Mouse (Mus musculus) stomach, embryonic 14.5 days (tissue): ENCODE measurements around the gene Adssl1. TPM values are rescaled to one million over a fixed set of nuclear protein-coding genes. Genes with fewer than 3 reads are reported as not detected.

Experiments used
- ATAC-seq: fragments of 200-750 bp; cut with Nextera tagmentation; 2 replicates; pipeline ENCODE4 v1.8.0; 2017; ENCODE audit warnings: low read depth, moderate TSS enrichment; ENCODE audit not compliant: insufficient number of reproducible peaks, insufficient read depth, low FRiP score
- H3K27ac ChIP-seq: fragments of 300-500 bp; sonication (generic); 2 replicates; pipeline ENCODE4 v1.5.1; 2014; ENCODE audit warnings: mild to moderate bottlenecking, low read length, moderate library complexity, mixed read lengths
- H3K27me3 ChIP-seq: fragments of 300-500 bp; sonication (generic); 2 replicates; pipeline ENCODE4 v1.6.1; 2014; ENCODE audit warnings: low read length, control low read depth, mixed read lengths; ENCODE audit not compliant: control insufficient read depth, insufficient read depth
- H3K36me3 ChIP-seq: fragments of 300-500 bp; sonication (generic); 2 replicates; pipeline ENCODE4 v1.6.1; 2014; ENCODE audit warnings: mild to moderate bottlenecking, control low read depth, low read length, moderate library complexity, mixed read lengths; ENCODE audit not compliant: control insufficient read depth, insufficient read depth
- H3K4me1 ChIP-seq: fragments of 300-500 bp; sonication (generic); 2 replicates; pipeline ENCODE4 v1.6.1; 2014; ENCODE audit warnings: low read length, control low read depth, mixed read lengths; ENCODE audit not compliant: control insufficient read depth, insufficient read depth
- H3K4me2 ChIP-seq: fragments of 300-500 bp; sonication (generic); replicated peaks from 2 replicates; pipeline ENCODE4 v1.6.1; 2014; ENCODE audit warnings: low read depth, low read length, control low read depth
- H3K4me3 ChIP-seq: fragments of 300-500 bp; sonication (generic); 2 replicates; pipeline ENCODE4 v1.5.1; 2014; ENCODE audit warnings: low read depth, low read length, control low read depth
- H3K9ac ChIP-seq: fragments of 300-500 bp; sonication (generic); replicated peaks from 2 replicates; pipeline ENCODE4 v1.6.1; 2014; ENCODE audit warnings: low read depth, mild to moderate bottlenecking, control low read depth, low read length, moderate library complexity, mixed read lengths
- H3K9me3 ChIP-seq: fragments of 300-500 bp; sonication (generic); 2 replicates; pipeline ENCODE4 v1.6.1; 2016; ENCODE audit warnings: low read depth, low read length, control low read depth; ENCODE audit not compliant: control insufficient read depth
- WGBS: fragments of 180-500 bp; shearing (Covaris S2); extraction: QIAGEN DNeasy Blood & Tissue Kit; methylation state at CpG from one replicate; pipeline ENCODE4 v1.1.7; 2014; 5-methylcytosine and 5-hydroxymethylcytosine counted together
- polyA plus RNA-seq: library from polyadenylated mRNA; unstranded; fragments of >200 nt; fragmentation: Nextera tagmentation; extraction: Ambion mirVana; gene quantifications from 2 replicates; pipeline ENCODE4 v1.2.1, GENCODE M21; 2014

Gene Adssl1
- polyA plus RNA-seq, 1 experiment from 2014 or later: 3.1 TPM

DNA sequence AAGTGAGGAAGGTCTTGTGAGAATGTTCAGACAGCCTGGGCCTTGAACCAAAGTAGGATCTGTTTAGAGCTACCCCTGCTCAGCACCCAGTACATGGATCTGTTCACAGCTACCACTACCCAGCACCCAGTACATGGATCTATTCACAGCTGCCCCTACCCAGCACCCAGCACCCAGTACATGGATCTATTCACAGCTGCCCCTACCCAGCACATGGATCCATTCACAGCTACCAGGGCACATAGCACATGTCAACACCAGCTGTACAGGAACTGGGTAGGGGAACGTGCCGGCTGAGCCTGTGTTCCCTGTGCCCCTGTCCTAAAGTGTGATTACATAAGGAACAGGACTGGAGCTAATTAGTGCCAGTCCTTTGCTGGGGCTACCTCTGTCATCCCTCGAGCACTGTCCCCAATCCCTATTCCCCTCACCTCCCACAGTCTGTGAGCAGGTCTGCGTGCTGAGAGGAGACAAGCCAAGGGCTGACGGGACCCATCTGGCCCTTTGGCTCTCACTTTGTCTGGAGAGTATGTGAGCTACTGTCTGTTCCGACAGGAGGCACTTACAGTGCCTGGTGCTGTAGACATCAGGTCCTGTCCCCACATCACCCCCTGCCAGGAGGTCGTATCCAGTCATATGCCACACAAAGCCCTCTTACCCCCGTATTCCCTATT lies 29.1 kb upstream of the Adssl1 start:
- WGBS: 66% methylated on average over 8 of the region's 8 CpGs
- Histone ChIP-seq H3K9me3 (no peaks in the 10 kb centered on the region), H3K36me3 (no peaks in the 10 kb centered on the region), H3K27ac (no peak overlapping the region), H3K4me3 (no peak overlapping the region), H3K27me3 (no peaks in the 10 kb centered on the region), H3K9ac (no peak overlapping the region), H3K4me2 (no peak overlapping the region), H3K4me1 (peaks cover 39% of the 10 kb centered on the region)
- no peak for ATAC-seq

DNA sequence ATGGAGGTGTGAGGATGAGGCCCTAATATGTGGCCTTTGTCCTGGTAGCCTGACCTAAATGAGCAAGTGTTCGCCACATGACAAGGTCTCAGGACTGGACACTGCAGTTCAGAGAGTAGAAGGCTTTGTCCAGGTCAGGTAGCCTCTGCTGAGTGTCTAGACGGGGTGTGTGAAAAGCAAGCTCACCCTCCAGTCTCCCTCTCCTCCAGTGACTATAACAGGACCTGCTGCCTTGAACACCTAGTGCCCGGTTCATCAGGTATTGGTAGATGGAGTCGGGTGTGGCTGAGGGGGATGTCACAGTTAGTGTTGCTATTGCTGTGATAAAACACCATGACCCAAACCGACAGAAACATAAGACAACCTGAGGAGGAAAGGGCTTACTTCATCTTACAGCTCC lies 28.6 kb upstream of the Adssl1 start:
- Histone ChIP-seq H3K4me3 (no peak overlapping the region), H3K36me3 (no peaks in the 10 kb centered on the region), H3K27ac (no peak overlapping the region), H3K27me3 (no peaks in the 10 kb centered on the region), H3K9ac (no peak overlapping the region), H3K9me3 (no peaks in the 10 kb centered on the region), H3K4me1 (peaks cover 40% of the 10 kb centered on the region), H3K4me2 (no peak overlapping the region)
- no peak for ATAC-seq
- WGBS: 92% methylated on average over 5 of the region's 5 CpGs

DNA sequence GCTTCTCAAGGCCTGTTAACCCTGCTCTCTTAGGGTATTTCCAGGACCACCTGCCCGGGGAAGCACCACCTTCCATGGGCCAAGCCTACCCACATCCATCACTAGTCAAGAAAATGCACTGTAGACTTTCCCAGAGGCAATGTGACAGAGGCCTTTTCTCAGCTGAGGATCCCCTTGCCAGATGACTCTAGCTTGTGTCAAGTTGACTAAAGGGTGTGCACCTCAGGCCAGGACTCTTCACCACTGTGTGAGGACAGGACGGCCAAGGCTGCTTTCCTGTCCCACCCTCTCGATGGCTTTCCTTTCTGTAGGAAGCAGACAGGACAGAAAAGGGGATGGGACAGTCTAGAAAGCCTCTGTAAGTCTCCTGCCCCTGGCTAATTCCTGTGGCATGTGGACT lies 28.1 kb upstream of the Adssl1 start:
- Histone ChIP-seq H3K27ac (no peak overlapping the region), H3K4me1 (peaks cover 40% of the 10 kb centered on the region), H3K4me3 (no peak overlapping the region), H3K4me2 (no peak overlapping the region), H3K27me3 (no peaks in the 10 kb centered on the region), H3K9ac (no peak overlapping the region), H3K9me3 (no peaks in the 10 kb centered on the region), H3K36me3 (no peaks in the 10 kb centered on the region)
- WGBS: 81% methylated on average over 3 of the region's 3 CpGs
- no peak for ATAC-seq

DNA sequence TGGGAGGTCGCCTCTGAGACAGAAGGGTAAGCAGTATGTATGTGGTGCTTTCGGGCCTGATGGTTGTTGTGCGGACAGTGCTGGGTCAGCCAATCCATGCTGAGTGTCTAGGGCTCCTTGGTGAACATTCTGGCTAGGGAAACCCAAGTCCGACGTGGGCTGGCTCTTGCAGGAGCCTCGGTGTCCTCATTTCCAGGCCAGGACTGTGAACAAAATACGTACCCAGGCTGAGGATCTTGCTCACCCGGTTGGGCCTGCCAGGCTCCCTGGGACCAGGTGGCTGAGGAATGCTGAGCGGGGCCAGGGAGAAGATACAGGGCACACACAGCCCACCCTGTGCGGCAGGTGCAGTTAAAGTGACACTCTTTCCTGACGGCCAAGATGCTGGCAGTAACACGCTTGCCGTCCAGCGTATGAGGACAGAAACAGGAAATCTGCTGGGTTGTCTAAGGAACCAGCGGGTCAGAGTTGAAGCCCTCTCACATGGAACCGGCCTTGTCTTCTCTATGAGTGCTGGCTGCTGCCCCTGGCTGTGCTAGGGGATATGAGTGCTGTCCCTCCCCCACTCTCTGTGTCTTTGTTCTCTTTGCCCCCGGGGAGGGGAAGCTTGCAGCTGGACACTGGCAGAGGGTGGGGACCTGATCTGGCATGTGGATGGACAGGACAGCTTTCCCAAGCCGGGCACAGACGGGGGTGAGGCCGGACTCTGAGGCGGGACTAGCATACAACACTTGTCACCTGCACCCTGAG lies 26.7 kb upstream of the Adssl1 start:
- H3K36me3 ChIP-seq: no peaks in the 10 kb centered on the region
- H3K4me3 ChIP-seq: no peak overlapping the region
- no peak for ATAC-seq
- no peak overlapping the region for H3K4me2 ChIP-seq
- H3K27me3 ChIP-seq: no peaks in the 10 kb centered on the region
- H3K4me1 ChIP-seq: peaks cover 32% of the 10 kb centered on the region
- H3K9ac ChIP-seq: no peak overlapping the region
- WGBS: 72% methylated on average over 21 of the region's 21 CpGs
- no peaks in the 10 kb centered on the region for H3K9me3 ChIP-seq
- H3K27ac ChIP-seq: no peak overlapping the region

DNA sequence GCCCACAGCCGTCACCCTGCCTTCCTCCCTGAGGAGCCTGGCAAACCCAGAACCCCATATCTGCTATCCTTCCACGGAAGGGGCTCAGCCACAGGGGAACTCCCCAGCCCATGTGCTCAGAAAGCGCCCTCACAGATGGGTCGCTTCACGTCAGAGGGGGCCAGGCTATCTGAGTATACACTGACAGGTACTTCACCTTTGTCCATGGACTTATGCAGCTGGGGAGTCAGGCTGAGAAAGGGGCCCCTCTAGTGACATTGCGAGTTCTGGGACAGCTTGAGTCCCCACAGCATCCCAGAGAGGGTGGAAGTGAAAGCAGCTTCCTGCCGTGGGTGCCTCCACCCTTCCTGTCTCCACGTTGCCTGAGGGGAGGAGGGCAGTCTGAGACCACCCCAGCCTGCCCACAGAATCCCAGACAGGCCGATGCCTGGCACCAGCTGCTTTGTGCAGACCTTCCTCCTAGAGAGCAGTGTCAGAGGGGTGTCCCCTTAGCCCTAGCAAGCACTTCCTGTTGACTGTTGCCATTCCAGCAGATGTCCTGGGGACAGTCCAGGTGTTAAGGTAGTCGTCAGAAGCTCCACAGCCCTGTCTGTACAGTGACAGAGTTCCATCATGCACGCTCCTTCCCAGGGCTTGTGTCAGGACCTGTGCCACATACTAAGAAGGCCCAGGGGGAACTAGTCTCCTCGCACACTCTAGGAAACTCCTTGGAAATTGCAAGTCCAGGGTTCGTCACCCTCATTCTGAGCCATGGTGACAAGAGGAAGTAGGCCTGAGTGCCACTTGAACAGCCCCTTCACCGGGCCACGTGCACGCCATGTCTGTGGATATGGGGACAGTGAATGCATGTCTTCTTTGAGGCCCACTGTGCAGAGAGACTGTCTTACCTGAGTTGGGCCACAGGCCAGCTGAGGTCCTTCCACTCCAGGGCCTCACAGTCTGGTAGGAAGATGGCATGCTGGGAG lies 25.6 kb upstream of the Adssl1 start:
- no peak for ATAC-seq
- Histone ChIP-seq H3K4me3 (no peak overlapping the region), H3K36me3 (no peaks in the 10 kb centered on the region), H3K4me1 (peaks cover 30% of the 10 kb centered on the region), H3K27ac (no peak overlapping the region; the same call in 1 of the 2 replicates), H3K9me3 (no peaks in the 10 kb centered on the region), H3K9ac (no peak overlapping the region), H3K27me3 (no peaks in the 10 kb centered on the region), H3K4me2 (no peak overlapping the region)
- WGBS: 66% methylated on average over 16 of the region's 16 CpGs

DNA sequence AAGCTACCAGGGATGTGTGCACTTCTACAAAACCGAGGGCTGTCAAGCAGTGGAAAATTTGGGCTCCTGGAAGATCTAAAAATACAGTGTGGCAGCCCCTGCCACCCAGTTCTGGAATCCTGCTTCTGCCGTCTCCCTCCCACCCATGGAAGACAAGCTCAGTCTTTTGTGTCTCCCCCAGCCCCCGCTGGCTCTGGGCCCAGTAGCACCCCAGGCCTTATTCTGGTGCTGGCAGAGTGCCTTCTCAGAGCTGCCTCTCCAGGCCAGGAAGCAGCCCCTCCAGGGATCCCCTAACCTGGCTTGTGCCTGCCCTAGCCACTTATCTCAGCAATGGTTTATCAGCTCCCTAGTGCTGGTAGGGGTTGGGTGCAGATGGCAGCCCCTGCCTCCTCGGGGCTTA lies 24.9 kb upstream of the Adssl1 start:
- Histone ChIP-seq H3K4me1 (peaks cover 23% of the 10 kb centered on the region), H3K27ac (peak overlapping the region; percentile 4; the same call in 1 of the 2 replicates), H3K4me2 (no peak overlapping the region), H3K4me3 (no peak overlapping the region), H3K9ac (no peak overlapping the region), H3K9me3 (no peaks in the 10 kb centered on the region), H3K36me3 (no peaks in the 10 kb centered on the region), H3K27me3 (no peaks in the 10 kb centered on the region)
- ATAC-seq: no peak
- WGBS: 38% methylated on average over 4 of the region's 4 CpGs

DNA sequence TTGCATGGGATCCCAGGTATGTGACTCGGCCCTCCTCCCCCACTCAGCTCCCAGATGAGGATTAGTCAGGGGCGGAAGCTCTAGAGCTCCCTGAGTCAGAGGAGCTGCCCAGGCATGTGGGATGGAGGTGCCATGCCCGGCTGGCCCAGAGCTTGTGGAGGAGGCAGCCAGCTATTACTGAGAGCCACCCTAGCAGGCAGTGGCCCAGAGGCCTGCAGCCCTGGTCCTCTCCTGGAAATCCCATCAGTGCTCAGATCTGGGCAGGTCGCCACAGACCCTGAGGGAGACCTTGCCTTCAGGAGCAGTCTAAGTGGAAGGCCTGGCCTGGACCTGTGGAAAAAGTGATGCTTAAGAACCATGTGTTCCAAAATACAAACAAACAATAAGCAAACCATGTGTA lies 24.2 kb upstream of the Adssl1 start:
- Histone ChIP-seq H3K36me3 (no peaks in the 10 kb centered on the region), H3K4me1 (peaks cover 23% of the 10 kb centered on the region), H3K4me2 (no peak overlapping the region), H3K27me3 (no peaks in the 10 kb centered on the region), H3K9me3 (no peaks in the 10 kb centered on the region), H3K4me3 (no peak overlapping the region), H3K9ac (no peak overlapping the region), H3K27ac (no peak overlapping the region)
- no peak for ATAC-seq
- WGBS: 72% methylated on average over 4 of the region's 4 CpGs

DNA sequence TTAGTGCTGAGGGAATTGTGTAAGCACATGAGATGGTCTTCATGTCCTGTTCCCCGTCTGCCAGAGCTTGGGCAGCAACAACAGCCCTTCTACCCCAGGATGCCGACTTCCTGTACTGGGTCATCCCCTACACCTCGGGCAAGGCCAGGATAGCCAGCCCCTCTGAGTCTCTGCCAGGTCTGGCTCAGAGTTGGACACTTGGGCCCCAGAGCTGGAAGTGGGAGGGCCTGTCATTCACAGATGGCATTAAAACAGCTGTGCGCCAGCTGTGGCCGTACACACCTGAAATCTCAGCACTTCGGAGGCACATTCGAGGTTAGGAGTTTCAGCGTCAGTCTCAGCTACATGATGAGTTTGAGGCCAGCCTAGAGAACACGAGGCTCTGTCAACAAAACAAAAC lies 23.4 kb upstream of the Adssl1 start:
- H3K4me1 ChIP-seq: peaks cover 23% of the 10 kb centered on the region
- no peak overlapping the region for H3K9ac ChIP-seq
- H3K36me3 ChIP-seq: no peaks in the 10 kb centered on the region; the same call in 1 of the 2 replicates
- WGBS: 62% methylated on average over 9 of the region's 9 CpGs
- no peaks in the 10 kb centered on the region for H3K9me3 ChIP-seq
- H3K27ac ChIP-seq: no peak overlapping the region
- H3K4me2 ChIP-seq: no peak overlapping the region
- H3K4me3 ChIP-seq: no peak overlapping the region
- ATAC-seq: no peak
- H3K27me3 ChIP-seq: no peaks in the 10 kb centered on the region
